Mouse (Mus musculus) cerebellum, adult 2 months (tissue): ENCODE measurements around the gene Gm10553. TPM values are rescaled to one million over a fixed set of nuclear protein-coding genes. Genes with fewer than 3 reads are reported as not detected.
"Not testable (repeated sequence)": the region's sequence is repeated elsewhere in the genome, so short reads cannot be mapped to it uniquely, and the experiment has no call there.

Source experiments
- DNase-seq, 2 experiments: peaks; one replicate each; pipeline ENCODE4 v3.0.0; 2021
- H3K27ac ChIP-seq: fragments of 200-500 bp; 2 replicates; pipeline ENCODE4 v1.5.1; 2012; ENCODE audit warnings: low read length, control low read depth, inconsistent platforms; ENCODE audit not compliant: insufficient read depth
- H3K27me3 ChIP-seq: fragments of 200-500 bp; 2 replicates; pipeline ENCODE4 v1.6.1; 2012; ENCODE audit warnings: inconsistent platforms, mild to moderate bottlenecking, low read length, moderate library complexity; ENCODE audit not compliant: control insufficient read depth, insufficient read depth
- H3K4me1 ChIP-seq: fragments of 200-500 bp; 2 replicates; pipeline ENCODE4 v1.6.1; 2011; ENCODE audit warnings: low read length; ENCODE audit not compliant: control insufficient read depth, insufficient read depth
- H3K4me3 ChIP-seq: fragments of 200-500 bp; replicated peaks from 2 replicates; pipeline ENCODE3; 2011; ENCODE audit warnings: mild to moderate bottlenecking, low read depth, low read length, control low read depth; ENCODE audit not compliant: insufficient read depth
- WGBS: fragments of 180-500 bp; shearing (Covaris S2); methylation state at CpG from one replicate; pipeline ENCODE4 v1.1.7; 2018; 5-methylcytosine and 5-hydroxymethylcytosine counted together
- polyA plus RNA-seq: library from polyadenylated mRNA; depleted of rRNA; stranded (reverse); fragments of >200 nt; gene quantifications from 2 replicates; pipeline ENCODE4 v1.2.3, GENCODE M21; 2012; rRNA removed

The Gm10553 gene
- polyA plus RNA-seq: not detected in 2 replicates

- not testable (repeated sequence) for H3K27ac ChIP-seq, DNase-seq, H3K4me1 ChIP-seq, H3K27me3 ChIP-seq, H3K4me3 ChIP-seq
- WGBS: 38% methylated on average over 1 of the region's 1 CpGs
Observed at GRCm38 (mm10) chr1:85099864-85100263, at the start of gene Gm10553. Gm10553 (plus strand) TSS chr1:85100164.

GRCm38 (mm10) chr1:85071690-85072089 lies 28.3 kb upstream of the Gm10553 start:
- not testable (repeated sequence) for H3K27me3 ChIP-seq
- 54% methylated on average over 3 of the region's 3 CpGs for WGBS

GRCm38 (mm10) chr1:85073099-85073498 lies 26.9 kb upstream of the Gm10553 start:
- 57% methylated on average over 3 of the region's 3 CpGs for WGBS
- not testable (repeated sequence) for H3K4me3 ChIP-seq, DNase-seq, H3K27me3 ChIP-seq, H3K27ac ChIP-seq, H3K4me1 ChIP-seq

More at GRCm38 (mm10) chr1:85071690-85072089, 28.3 kb upstream of the Gm10553 start:
- H3K4me3 ChIP-seq, DNase-seq, H3K27ac ChIP-seq, H3K4me1 ChIP-seq: not testable (repeated sequence)

GRCm38 (mm10) chr1:85084803-85085202 lies 15.2 kb upstream of the Gm10553 start:
- not testable (repeated sequence) for DNase-seq, H3K4me3 ChIP-seq, H3K27ac ChIP-seq, H3K27me3 ChIP-seq, H3K4me1 ChIP-seq
- 55% methylated on average over 3 of the region's 3 CpGs for WGBS

- H3K27me3 ChIP-seq, DNase-seq, H3K27ac ChIP-seq, H3K4me1 ChIP-seq, H3K4me3 ChIP-seq: not testable (repeated sequence)
- WGBS: 67% methylated on average over 1 of the region's 1 CpGs
Observed at GRCm38 (mm10) chr1:85086211-85086610, 13.8 kb upstream of the Gm10553 start.

GRCm38 (mm10) chr1:85092169-85092568 lies 7.8 kb upstream of the Gm10553 start:
- H3K27me3 ChIP-seq, H3K27ac ChIP-seq, H3K4me1 ChIP-seq, DNase-seq, H3K4me3 ChIP-seq: not testable (repeated sequence)
- WGBS: 18% methylated on average over 1 of the region's 3 CpGs

GRCm38 (mm10) chr1:85093011-85093572 lies 6.9 kb upstream of the Gm10553 start:
- not testable (repeated sequence) for H3K4me1 ChIP-seq, H3K27ac ChIP-seq
- WGBS: 78% methylated on average over 6 of the region's 7 CpGs

GRCm38 (mm10) chr1:85099081-85099480 lies 883 bp upstream of the Gm10553 start:
- H3K4me1 ChIP-seq, H3K27ac ChIP-seq, H3K4me3 ChIP-seq, DNase-seq, H3K27me3 ChIP-seq: not testable (repeated sequence)
- 69% methylated on average over 7 of the region's 7 CpGs for WGBS

More at GRCm38 (mm10) chr1:85093011-85093572, 6.9 kb upstream of the Gm10553 start:
- H3K27me3 ChIP-seq, DNase-seq, H3K4me3 ChIP-seq: not testable (repeated sequence)

- not testable (repeated sequence) for H3K4me1 ChIP-seq, H3K27me3 ChIP-seq, H3K27ac ChIP-seq, DNase-seq, H3K4me3 ChIP-seq
- 79% methylated on average over 4 of the region's 4 CpGs for WGBS
Observed at GRCm38 (mm10) chr1:85101754-85102153, 1.8 kb downstream of the Gm10553 start.

- not testable (repeated sequence) for H3K27me3 ChIP-seq, H3K27ac ChIP-seq, H3K4me3 ChIP-seq, DNase-seq, H3K4me1 ChIP-seq
- WGBS: 76% methylated on average over 4 of the region's 4 CpGs
Observed at GRCm38 (mm10) chr1:85105336-85105735, 5.4 kb downstream of the Gm10553 start.

GRCm38 (mm10) chr1:85106013-85106412 lies 6.0 kb downstream of the Gm10553 start:
- not testable (repeated sequence) for H3K4me3 ChIP-seq, H3K27ac ChIP-seq, H3K4me1 ChIP-seq, H3K27me3 ChIP-seq, DNase-seq
- 60% methylated on average over 5 of the region's 6 CpGs for WGBS

GRCm38 (mm10) chr1:85109753-85110152 lies 9.8 kb downstream of the Gm10553 start, which contains the start of gene A530032D15Rik:
A530032D15Rik (minus strand) TSS chr1:85109853.
- H3K4me1 ChIP-seq, H3K4me3 ChIP-seq, DNase-seq, H3K27ac ChIP-seq, H3K27me3 ChIP-seq: not testable (repeated sequence)
- no CpG with 5 or more reads among the region's 7 CpGs for WGBS

- H3K4me1 ChIP-seq, H3K4me3 ChIP-seq, DNase-seq, H3K27ac ChIP-seq, H3K27me3 ChIP-seq: not testable (repeated sequence)
- 76% methylated on average over 2 of the region's 3 CpGs for WGBS
Observed at GRCm38 (mm10) chr1:85110876-85111275, 10.9 kb downstream of the Gm10553 start.
